Mouse (Mus musculus) induced T-regulatory cell, adult 2 months (primary cell): ENCODE results near the gene Arhgef18.
A peak's percentile ranks its signal among the peaks of the same experiment; 100 is the strongest.

Experiments used
- DNase-seq: peaks from one replicate; pipeline ENCODE4 v3.0.0-alpha.2; 2012; ENCODE audit warnings: low read depth

Gene Arhgef18

DNA sequence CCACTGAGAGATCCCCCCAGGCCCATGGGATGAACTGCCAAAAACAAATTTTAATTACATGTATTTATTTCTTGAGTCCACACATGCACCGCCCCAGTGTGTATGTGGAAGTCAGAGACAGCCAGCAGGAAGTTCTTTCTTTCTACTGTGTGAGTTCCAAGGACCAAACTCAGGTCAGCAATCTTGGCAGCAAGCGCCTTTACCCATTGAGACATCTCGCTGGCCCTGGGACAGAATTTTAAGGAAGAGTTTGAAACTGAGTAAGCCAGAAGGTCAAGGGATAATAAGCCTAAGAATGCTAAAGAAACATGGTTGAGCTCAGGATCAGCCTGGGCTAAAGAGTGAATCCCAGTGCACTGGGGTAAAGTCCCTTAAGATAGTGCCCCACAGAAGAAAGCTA is 4.8 kb downstream of the Arhgef18 start:
- no peak for DNase-seq

DNA sequence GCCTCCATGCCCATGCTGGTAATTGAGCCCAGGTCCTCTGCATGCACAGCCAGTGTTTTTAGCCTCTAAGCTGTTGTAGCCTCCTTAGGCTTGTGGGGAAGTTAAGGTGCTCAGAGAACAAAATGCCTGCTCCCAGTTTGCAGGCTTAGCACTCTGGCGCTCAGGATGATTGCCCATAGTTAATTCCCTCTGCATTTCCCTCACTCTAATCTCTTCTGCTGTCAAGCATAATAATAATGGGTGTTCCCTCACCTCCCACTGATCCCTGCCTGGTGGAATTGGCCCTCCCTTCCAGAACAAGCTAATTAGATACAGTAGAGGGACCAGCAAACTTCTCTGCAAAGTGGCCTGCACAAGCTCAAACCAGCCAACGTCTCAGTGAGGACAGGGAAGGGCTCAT is 7.7 kb downstream of the Arhgef18 start:
- no peak for DNase-seq

DNA sequence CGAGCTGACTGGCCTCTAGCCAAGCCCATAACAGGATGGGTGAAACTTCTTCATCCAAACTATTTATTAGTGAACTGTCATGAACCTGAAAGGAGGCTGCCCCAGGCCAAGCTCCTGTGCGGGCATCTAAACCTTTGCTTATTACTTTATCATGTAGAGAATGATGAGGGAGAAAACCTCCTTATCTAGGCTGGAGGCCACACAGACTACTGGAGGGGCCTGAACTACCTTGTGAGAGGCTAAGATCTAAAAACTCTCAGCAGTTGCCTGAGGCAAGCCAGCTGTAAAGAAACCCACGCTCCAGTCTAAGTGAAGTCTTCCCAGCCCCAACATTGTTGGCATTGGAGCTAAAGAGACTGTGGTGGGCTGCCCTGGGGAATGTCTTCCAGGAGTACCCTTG is 14.6 kb downstream of the Arhgef18 start:
- no peak for DNase-seq

DNA sequence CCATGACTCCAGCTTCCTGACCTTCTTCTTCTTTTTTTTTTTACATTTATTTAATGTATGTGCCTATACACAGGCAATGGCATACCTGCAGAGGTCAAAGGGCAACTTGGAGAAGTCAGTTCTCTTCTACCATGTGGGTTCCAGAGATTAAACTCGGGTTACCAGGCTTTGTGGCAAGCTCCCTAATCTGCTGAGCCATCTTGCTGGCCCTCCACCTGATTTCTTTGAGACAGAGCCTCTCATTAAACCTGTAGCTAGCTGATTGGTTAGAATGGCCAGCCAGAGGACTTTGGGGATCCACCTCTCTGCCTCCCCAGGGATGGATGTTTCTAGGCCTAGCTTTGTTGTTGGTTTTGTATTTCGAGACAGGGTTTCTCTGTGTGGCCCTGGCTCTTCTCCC is 18.3 kb downstream of the Arhgef18 start:
- no peak for DNase-seq

DNA sequence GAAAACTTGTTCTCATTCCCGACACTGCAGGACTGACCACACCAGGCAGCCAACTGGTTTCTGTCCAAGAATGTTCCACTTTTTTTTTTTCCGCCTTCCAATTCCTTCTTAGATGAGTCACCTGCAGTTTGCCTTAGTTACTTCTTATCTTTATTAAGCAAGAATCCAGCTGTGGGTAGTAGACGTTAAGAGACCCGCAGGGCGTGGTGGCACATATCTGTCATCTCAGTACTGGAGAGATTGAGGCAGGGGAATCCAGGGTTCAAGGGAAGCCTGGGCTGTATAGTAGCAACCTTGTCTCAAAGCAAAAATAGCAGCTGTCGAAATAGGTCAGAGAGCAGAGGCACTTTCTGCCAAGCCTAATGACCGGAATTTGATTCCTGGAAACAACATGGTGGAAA is 19.1 kb downstream of the Arhgef18 start:
- DNase-seq: no peak

DNA sequence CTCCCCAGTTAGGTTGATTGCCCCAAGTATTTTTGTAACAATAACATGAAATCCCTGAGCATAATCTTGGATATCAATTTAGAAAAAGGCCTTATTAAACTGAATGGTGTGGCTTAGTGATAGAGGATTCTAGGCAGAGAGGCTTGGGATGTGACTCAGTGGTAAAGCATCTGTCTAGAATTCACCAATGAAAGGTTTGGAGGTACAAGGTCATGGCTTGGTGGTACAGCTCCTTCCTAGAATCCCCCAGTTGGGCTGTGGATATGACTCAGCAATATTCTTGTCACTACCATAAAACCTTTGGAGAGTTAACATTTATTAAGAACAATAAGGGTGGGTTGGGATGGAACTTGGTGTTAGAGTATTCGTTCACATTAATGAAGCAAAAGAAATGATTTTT is 20.0 kb downstream of the Arhgef18 start:
- DNase-seq: no peak

DNA sequence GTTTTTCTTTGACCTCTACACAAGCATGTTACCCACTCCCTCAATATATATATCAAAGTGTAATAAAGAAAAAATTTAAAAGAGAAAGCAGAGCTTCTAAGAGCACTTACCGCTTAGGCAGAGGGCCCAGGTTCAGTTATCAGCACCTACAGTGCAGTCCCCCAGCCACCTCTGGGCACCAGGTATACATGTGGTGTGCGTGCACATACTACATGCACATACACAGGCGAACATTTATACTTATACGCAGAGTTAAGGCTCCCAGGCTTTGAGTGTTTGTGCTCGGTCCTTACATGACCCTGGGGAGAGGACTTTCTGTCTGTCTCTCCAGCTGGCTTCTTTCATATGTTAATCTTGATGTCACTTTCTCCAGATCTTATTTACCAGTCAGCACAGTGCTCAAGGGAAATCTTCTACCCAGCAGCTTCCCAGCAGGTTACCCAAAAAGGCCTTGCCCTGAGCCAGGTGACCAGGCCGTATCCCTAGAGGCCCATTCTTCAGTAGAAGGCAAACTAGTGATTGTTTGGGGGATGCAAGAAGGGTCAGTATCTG is 21.9 kb downstream of the Arhgef18 start:
- no peak for DNase-seq

DNA sequence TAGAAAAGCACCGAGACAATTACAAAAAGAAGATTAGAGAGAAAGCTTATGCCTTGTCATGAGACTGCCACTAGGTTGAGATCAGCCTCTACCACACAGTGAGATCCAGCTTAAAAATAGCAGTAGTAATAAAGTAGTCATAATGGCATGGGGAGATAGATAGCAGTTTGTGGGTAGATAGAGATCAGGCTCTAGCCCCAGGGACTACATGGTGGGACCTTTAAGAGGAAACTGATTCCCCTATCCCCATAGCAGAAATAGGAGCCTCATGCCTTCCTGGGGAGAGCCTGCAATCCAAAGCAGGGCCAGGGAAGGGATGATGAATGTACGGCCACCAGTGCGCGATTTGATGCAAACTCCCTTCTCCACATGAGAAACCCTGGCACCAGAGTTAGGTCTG is 22.5 kb downstream of the Arhgef18 start:
- DNase-seq: no peak

DNA sequence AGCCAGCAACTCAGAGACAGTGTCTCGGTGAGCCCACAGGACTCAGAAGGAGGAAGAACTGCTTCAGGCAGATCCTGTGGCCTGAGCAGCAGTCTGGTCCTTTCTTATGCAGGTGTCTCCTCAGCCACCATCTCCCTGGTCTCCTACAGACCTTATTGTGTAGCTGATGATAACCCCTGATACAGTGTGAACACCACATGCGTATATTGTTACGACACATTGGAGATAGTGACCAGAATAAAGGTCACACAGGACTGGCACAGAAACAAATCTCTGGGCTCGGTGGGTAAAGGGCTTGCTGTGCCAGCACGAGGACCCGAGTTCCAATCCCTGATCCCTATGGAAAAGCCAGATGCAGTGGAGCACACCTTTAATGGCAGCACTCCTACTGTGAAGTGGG is 22.9 kb downstream of the Arhgef18 start:
- no peak for DNase-seq

DNA sequence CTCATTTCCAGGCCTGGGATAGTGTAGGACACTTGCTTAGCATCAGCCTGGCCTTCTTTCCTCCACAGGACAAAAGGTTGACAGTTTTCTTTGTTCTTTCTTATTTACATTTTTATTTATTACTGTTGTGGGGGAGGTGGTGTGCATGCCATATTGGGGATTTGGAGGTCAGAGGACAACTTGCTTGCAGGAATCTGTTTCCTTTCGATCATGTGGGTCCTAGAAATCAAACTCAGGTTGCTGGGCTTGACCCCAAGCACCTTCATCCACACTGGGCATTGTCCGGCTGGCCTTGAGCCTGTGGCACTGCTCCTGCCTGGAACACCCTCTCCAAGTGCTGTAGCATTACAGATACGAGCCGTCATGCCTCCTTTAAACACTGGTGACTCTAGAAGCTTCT is 24.0 kb downstream of the Arhgef18 start:
- DNase-seq: no peak

DNA sequence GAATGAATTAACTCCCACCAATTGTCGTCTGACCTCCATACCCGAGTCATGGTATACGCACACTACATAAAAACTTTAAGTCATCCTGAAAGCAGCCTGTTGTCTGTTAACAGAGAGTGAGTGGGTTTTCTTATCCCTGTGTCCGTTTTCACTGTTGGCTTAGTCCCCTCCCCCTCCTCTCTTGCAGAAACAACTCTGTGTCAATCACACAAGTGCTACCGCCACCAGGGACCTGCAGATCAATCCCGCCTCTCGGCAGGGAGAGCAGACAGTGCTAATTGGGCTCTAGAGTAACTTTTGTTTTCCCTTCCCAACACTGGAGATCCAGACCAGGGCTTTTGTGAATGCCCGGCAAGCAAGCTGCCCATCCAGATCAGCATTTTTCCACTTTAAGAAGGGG is 24.6 kb downstream of the Arhgef18 start:
- DNase-seq: no peak

DNA sequence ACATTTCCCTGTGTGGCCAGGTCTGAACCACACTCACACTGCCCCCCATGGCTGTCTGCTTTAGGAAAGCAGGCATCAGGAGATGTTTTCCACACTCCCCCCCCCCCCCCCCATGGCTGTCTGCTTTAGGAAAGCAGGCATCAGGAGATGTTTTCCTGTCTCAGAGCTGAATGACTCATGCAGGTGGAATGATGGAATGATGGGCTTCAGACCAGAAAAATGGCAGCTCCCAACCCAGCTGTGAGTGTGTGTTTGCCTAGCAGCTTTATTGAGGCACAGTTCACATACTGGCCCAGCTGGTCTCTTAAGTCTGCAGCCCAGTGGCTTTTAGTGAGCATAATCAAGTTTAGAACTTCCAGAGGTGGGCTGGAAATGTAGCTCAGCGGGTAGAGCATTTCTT is 25.3 kb downstream of the Arhgef18 start:
- no peak for DNase-seq

DNA sequence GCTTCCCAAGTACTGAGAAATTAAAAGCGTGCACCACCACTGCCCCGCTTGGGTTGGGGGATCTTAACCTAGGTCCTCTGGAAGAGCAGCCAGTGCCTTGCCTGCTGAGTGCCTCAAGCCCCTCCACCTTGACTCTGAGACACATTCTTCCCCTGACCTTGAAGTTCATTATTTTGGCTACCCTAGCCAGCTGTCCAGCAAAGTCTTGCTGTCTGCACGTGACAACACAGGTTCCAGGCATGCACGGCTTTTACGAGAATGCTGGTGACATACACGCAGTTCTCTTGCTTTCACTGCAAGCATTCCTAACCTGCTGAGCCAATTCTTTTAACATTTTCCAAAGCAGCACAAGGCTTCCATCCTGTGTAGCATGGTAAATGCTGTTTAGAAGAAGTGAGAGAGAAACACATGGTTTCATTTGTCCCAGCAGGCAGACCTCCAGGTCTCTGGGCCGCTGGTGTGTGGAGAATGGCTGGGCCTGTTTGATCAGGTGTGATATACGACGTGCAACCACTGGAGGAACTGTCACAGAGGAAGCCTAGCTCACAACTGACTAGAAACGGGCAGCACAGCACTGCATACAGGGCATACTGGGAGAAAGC is 27.4 kb downstream of the Arhgef18 start:
- no peak for DNase-seq

DNA sequence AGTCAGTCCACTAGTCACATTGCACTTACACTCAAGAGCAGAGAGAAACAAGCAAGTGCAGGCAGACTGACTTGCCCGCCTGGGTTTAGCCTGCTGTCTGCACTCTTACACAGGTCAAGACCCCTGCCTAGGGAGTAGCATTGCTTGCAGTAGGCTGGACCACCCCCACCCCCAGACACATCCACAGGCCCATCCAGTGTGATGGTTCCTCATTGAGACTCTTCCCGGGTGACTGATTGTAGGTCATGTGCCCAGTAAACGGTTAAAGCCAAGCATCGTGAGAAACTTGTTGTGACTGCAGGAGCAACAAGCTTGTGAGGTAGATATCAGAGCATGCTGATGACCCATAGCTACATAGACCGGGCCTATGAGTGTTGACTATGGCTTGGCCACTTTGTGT is 28.7 kb downstream of the Arhgef18 start:
- DNase-seq: no peak

DNA sequence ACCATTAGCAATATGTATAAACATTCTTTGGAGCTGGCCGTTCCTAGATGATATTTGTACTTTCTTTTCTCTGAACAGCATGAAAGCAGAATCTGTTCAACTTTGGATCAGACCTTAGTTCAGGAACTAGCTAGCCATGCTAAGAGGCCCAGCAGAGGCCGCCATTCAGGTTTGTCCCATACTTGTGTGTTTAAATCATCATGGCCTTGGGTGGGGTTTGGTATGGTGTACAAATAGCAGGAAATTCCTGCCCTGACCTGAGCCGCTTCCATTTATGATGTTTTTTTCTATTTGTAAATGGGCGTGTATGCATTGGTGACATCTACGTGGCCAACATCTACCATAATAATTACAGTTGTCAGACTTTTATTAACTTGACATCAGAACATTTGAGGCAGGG is 32.4 kb downstream of the Arhgef18 start:
- DNase-seq: no peak

DNA sequence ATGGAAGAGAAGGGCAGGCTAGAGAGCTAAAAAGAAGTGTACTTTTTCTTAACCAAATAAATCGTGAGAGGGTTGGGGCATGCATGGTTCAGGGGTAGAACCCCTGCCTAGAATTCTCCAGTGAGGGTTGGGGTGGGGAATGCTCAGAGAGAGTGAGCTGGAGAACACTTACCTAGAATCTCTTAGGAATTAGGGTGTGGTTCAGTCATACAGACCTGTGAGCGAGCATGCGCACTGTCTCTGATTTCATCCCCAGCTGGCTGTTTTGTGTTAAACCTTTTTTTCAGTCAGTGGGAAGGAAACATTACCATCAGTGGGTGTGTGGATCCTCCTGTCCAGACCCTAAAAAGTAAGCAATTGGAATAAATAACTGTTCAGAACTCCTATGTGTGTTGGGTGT is 33.4 kb downstream of the Arhgef18 start:
- no peak for DNase-seq

DNA sequence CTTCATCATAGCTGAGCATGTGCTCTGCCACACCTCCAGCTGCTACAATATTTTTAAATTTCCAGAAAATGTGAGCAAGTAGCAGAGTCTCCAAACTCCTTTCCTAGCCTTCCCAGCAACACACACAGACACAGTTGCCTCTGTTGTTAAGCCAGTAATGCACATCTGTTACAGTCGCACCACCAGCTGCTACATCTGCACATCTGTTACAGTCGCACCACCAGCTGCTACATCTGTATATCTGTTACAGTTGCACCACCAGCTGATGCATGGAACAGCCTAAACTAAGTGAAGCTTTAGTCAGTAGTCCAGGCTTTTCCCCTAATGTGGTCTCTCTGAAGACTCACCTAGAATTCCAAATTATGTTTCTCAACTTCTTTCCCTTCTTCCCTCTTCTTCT is 35.6 kb downstream of the Arhgef18 start:
- no peak for DNase-seq

DNA sequence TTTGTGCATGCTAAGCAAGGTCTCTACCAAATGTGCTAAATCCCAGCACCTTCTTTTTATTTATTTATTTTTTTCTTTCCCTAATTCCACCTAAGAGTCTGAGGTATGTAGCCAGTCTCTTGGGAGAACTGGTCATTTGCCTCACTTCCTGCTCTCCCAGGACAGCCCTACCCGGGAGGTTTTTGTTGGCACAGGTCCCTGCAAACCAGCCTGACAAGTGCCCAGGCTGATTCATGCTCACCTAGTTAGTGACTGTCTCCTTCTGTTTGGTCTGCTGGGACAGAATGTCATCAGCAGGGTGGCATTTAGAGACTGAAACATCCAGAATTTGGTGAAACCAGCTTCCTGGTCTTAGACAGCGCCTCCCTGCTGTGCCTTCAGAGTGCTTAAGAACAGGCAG is 37.2 kb downstream of the Arhgef18 start:
- no peak for DNase-seq

DNA sequence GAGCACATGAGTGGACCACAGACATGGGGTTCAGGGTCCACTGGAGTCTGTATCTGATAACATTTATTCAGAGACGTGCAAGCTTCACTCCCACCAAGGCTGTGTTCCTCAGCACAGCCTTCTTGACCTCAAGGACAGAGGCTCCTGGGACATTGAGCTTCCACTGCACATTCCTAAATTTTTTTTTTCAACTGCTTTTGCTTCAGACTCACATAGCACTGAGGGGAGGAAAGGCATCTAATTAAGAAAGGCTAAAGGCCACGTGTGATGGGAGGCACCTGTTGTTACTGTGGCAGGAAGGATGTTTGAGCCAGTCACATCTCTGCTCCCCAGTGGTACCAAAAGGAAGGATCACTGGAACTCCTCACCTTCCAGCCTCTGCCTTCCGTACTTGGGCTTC is 38.3 kb downstream of the Arhgef18 start:
- DNase-seq: no peak

DNA sequence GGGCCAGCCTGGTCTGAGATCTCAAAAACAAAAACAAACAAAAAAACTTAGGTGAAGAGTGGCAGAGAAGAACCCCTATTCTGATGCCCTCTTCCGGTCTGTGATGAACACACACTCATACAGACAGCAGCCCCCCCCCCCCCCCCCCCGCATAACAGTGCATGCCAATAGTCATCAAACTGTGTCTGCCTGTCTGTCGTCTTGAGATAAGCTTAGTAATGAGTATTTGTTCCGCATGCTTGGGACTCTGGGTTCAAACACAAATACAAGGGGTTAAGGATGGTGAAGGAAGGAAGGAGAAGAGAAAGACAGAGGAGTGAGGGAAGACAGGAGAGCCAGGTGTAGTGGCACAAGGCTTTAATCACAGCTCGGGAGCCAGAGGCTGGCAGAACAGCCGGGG is 43.7 kb downstream of the Arhgef18 start:
- no peak for DNase-seq

DNA sequence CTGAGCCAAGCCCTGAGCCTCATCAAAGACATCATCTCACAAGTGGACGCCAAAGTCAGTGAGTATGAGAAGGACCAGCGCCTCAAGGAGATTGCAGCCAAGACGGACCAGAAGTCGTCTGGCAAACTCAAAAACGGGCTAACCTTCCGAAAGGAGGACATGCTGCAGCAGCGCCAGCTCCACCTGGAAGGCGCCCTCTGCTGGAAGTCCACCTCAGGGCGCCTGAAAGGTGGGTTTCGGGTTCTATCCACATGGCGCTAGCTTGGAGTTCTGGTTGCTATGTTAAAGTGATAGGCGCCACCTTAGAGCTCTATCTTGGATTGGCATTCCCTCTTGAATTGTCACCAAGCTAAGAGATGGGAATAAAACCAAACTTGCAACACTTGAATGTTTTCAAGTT is 46.7 kb downstream of the Arhgef18 start:
- peak; percentile 36 for DNase-seq

DNA sequence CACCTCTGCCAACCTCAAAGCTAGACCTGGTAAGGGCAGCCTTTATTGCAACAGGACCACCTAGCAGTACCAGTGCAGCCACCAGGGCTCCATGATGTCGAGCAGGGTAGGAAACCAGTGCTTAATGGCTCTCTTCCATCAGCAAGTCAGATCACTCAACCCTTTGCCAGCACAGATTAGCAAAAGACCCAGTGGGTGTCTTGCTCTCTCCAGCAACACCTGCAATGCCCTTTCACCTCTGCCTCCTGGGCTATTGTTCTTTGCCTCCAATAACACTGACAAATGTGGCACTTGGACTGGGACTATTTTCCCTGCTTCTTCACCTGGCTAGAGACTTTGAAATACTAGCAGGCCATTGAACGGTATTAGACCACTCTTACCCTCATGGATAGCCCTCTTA is 56.4 kb downstream of the Arhgef18 start:
- no peak for DNase-seq

DNA sequence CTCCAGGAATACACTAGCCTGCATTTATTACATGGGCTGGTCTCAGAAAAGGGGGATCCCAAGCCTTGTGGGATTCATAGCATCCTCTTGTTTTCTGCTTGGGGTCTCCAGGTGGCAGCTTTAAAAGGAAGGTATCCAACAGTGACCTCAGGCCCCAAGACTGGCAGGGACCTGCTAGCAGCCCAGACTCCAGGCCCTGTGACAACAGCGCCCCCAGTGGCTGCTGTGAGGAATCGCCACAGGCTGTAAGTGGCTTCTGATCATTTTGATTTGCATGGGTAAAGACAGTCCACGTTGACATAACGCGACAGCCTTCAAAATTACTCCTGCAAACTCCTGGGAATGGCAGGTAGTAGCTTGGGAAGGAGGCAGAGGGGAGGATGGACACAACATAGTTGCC is 57.9 kb downstream of the Arhgef18 start:
- peak; percentile 72 for DNase-seq

DNA sequence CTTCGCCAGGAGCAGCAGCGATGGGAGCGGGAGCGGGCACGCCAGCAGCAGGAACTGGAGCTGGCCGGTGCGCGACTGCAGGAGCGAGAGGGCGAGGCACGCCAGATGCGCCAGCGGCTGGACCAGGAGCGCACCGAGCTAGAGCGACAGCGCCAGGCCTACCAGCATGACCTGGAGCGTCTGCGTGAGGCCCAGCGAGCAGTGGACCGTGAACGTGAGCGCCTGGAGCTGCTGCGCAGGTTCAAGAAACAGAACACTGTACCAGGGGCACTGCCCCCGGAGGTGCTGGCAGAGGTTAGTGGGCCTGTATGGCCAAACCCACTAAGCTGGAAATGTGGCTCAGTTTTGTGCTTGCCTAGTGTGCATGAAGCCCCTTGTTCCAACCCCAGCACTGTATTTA is 59.2 kb downstream of the Arhgef18 start:
- DNase-seq: no peak

DNA sequence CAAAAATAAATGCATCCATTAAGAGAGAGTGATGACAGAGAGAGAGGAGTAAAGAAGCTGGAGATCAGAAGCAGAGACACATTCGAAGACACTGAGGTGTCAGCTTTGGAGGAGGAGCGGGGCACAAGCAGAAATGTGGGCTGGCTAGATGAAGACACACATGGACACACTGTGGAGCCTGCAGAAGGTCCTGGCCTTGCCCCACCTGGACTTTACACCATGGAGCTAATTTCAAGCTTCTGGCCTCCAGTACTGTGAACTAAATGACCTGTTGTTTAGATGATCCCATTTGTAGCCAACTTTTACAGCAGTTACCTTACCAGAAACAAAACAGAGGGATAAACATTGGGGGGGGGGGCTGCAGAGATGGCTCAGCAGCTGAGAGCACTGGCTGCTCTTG is 70.4 kb downstream of the Arhgef18 start:
- no peak for DNase-seq
